Mouse (Mus musculus): Measurements from ENCODE around the gene Tmem135.

- TF ChIP-seq CTCF (IDR thresholded peaks at IDR 0.05; ENCODE audit: extremely low read depth, insufficient read depth, low read length) (no peak), POLR2A (IDR thresholded peaks at IDR 0.05; ENCODE audit: extremely low read depth, insufficient read depth, low read length) (no peak)
These were observed 23.1 kb upstream of the Tmem135 start for GRCm38 (mm10) chr7:89427101-89427500.
